Mouse (Mus musculus) megakaryocyte, adult 5-6 weeks (primary cell): ENCODE results near the gene Rusc2. TPM values are rescaled to one million over a fixed set of nuclear protein-coding genes. Genes with fewer than 3 reads are reported as not detected.
A peak's percentile ranks its signal among the peaks of the same experiment; 100 is the strongest.

ENCODE experiments used
- ATAC-seq: 2 replicates; pipeline ENCODE4 v1.8.0; 2016; ENCODE audit warnings: mild to moderate bottlenecking, inconsistent platforms; ENCODE audit not compliant: poor library complexity, severe bottlenecking
- total RNA-seq, 2 experiments: library from RNA; stranded (forward) in 1 of 2; stranded (reverse) in 1 of 2; fragments of 153-499, 151-499 nt in 1 of 2; fragments of 221-1000, 200-1000 nt in 1 of 2; gene quantifications; 2 replicates each; pipeline versions ENCODE4 v1.2.3 to v1.2.4; 2015 to 2017

Gene Rusc2
- total RNA-seq, 2 experiments from 2014 or later = 2.3 to 3.0 TPM

DNA sequence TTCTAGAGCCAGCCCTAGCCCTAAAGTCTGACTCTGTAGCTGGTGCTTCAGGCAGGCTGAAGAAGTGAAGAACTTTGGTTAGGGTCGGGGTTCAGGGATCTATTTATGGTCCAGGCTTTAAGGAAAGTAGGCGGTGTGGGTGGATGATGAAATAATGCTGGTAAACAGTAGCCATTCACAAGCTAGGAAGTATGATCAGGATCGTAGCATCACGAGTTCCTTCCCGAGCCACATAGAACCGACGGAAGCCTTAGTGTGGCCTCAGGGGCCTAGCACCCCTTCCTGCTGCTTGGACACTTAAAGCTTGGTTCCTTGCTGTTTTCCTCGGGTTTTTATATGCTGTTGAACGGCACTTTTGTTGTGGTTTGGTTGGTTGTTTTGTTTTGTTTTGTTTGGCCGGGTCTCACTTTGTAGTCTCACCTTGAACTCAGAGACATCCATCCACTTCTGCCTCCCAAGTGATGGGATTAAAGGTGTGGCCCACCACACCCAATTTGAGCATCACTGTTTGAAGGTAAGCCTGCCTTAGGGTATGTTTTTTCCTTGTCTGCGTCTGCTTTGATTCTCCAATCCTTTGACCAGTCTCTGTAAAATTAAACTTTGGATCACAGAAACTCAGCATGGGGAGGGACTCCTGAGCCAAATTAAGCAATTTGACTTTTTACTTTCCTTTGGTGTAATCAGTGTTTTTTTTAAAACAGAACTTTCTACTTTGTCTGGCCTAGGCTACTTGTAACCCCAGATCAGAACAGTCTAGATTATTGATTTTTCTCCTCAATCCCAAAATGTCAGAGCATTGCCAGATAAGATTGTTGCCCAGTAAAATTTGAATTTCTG is 1.7 kb downstream of the Rusc2 start:
- peak; percentile 27; the same call in 1 of the 2 replicates for ATAC-seq

DNA sequence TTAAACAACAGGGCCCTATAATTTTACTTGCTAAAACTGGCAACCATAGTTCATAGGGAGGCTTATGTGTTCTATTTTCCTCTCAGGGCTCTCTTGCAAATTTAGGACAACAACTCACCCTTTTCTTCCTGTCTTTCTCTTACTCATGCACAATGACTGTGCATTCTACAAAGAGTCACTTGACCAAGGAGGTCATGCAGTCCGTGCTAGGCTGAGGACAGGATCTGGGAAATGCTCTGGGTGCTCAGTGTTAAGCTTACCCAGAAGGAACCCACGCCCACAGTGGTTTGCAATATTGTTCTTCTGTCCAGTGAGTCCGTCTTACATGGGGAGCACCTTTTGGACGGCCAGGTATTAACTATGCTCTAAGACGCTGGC is 2.3 kb downstream of the Rusc2 start:
- ATAC-seq = no peak

DNA sequence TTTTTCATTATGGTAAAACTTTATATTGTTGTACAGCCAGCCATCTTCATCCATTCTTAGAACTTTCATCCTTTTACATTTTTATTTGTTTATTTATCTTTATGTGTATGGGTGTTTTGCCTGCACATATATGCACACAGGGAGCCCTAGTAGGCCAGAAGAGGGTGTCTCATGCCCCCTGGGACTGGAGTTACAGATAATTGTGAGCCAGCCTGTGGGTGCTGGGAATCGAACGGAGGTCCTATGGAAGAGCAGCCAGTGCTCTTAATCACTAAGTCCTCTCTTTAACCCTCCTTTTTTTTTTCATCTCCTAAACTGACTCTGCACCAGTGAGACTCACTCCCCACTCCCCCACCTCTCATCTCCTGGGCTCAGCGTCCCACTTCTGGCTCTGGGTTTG is 2.8 kb downstream of the Rusc2 start:
- ATAC-seq = no peak

DNA sequence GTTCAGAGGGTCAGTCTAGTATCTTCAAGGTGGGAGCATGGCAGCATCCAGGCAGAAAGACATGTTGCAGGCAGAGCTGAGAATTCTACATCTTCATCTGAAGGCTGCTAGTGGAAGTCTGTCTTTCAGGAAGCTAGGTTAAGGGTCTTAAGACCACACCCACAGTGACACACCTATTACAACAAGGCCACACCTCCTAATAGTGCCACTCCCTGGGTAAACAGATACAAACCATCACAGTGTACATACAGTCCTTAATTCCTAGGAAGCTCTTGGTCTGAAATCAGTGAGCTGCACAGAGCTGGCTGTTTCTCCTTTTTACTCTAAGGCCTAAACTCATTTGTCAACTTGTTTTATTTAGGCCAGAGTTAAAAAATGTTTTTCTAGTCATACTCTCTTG is 5.2 kb downstream of the Rusc2 start:
- ATAC-seq = no peak

DNA sequence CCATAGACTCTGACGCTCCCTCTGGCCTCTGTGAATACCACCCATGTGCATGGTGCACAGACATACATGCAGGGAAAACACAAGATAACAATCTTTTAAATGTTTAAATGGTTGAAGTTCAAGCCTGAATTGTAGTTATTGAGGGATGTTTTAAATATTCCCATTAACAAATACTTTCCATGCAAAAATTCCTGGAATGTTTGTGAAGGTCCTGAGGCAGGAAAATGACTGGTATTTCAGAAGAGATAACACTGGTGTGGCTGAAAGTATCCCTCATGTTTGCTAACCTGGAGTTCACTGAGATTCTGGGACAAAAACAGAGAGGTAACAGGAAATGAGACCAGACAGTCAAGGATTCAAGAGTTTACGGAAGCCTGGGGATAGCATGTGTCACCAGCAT is 7.6 kb downstream of the Rusc2 start:
- ATAC-seq = no peak

DNA sequence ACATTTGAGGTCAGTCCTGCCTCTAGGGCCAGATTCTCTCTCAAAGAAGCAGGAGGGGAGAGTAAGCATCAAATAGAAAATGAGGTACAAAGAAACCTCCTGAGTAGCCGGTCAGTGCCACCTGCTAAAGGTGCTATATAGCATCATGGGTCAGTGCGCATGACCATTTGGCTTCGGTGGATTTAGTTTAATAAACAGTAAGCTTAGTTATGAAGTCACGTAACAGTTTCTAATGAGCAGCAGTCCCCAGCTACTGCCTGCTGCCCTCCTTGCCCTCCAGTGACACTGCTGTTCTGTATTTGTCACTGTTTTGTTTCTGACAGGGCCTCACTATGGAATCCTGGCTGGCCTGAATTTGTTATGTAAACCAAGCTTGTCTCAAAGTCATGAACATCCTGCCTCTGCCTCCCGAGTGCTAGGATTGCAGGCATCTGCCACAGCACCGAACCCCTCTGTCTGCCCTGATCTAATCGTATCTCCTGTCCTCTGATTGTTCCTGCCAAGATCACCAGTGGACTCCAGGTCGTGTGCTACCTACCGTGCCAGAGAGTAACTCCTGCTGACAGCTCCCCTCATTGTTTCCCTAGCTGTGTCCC is 8.2 kb downstream of the Rusc2 start:
- ATAC-seq = no peak

DNA sequence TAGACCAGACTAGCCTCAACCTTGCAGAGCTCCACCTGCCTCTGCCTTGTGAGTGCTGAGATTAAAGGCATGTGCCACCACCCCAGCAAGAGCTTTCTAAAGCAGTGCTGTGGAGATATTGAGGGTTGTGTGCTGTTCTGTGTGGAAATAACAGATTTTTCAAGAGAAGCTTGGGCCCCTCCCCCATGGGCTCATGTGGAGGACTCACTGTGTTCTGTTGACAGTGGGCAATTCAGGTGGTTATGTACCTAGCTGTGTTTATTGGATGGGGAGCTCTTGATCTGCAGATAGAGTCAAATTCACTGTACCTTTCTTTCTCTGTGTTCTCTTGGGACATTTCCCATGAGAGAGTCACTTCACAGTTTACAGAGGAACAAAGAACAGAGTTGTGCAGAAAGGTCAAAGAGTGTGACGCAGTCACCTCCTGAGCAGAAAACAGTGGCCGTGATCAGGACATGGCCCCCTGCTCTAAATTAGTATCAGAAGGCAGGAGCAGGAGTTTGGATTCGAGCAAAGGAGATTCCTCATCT is 9.8 kb downstream of the Rusc2 start:
- no peak for ATAC-seq

DNA sequence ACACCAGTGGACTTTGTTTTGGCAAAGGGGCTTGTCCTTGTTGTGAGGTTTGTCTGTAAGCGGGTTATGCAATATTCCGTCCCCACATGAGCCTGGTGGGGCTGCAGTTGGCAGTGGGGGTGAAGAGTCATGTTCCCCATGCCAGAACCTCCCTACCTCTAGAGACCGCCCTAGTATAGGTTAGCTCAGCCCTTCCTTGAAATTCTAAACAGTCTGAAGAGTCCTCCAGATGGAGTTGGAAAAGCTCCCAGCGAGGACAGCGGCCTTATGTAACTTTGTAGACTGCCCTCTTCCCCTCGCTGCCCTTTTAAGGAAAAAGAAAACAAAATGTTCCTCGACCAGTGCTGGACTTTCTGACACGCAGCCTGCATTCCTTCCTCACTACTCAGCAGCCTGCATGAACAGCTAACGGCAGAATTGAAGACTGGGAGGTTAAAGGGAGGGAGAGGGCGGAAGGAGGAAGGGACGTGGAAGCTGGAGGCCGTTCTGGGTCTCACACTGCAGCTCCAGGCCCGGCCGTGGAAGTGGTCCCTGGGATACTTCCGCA is 12.6 kb downstream of the Rusc2 start:
- ATAC-seq = no peak

DNA sequence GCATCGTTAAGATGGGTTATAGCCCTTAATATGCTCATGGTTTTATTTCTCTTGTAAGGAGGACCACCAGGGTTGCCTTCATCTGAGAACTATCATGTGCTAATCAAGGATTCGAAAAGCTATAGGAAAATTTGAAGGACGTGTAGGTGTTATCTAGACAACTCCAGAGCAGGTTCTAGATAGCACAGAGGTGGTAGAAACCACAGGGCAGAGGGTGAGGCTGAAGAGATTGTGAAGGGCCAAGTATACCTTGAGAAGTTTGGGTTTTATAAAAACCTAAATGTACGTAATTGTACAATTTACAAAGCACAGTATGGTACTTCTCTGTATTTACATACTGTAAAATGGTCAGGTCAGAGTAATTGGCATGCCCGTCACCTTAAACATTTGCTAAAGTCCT is 13.4 kb downstream of the Rusc2 start:
- ATAC-seq = no peak

DNA sequence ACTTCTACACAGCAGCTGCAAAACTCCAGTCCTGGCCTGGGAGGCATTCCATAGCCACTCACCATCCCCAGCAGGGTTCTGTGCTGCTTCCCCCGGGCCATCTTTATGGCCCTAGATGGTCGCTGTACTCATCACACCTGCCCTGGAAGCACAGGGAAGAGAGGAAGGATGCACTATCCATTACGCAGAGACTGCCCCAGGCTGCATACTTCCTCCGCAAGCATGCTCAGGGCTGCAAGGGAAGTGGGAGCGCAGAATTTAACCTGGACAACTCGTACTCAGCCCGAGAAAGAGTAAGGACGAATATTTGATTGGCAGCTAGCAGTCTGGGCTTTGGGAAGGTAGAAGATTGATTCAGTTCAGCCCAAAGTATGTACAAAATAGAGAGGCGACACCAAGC is 14.1 kb downstream of the Rusc2 start:
- no peak for ATAC-seq

DNA sequence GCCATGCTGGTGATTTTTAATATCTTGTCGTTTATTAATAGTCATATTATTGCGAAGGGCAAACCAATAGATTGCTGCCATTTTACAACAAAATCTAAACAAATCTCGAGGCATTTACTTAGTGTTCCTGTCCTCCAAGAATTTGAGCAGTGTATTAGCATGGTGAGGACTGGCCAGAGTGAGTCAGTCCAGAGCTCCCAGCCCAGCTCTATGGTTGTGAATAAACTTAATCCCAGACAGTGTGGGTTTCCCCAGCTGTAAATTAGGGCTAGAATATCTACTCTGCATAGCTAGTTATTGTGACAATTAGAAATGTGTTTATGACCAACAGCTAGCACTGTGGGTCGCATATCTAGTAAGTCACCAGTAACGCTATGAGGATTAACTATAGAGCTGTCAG is 14.6 kb downstream of the Rusc2 start:
- ATAC-seq = no peak

DNA sequence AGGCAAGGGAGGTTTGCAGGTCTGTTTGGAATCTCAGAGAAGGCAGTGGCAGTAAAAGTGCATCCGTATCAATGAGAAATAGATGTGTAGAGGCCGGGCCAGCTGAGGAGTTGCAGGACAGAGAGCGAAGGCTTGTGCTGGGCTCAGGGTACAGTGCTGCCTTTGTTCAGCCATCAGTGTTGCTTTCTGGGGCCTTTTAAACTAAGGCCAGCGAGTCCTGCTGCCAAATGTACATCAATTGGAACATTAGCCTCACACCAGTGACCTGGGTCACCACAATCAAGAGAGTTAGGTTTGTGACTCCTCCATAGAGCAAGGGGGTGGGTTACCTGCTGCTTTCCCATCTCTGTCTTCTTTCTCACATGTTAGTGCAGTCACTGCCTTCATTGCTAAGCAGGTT is 16.2 kb downstream of the Rusc2 start:
- no peak for ATAC-seq

DNA sequence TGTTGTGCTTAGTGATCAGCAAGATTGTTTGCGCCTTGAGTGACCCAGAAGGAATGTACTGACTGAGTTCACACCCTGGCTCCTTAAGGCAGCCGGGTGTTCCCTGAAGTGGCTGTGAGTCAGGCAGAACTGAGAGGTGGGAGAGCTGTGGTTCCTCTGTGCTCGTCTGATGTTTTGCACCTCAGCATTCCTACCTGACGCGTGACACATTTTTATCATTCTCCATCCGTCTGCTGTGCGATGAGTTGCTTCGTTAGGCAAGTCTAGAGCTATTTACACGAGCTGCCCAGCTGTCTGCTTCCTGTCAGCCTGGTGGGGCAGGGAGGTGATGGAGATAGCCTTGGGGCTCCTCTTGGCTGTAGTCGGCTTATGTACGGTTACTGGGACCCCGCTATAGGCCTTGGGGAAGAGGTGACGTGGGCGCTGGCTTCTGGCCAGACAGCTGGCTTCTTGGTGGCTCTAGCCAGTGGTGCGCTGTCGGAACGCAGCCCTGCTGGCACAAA is 17.1 kb downstream of the Rusc2 start:
- ATAC-seq = no peak

DNA sequence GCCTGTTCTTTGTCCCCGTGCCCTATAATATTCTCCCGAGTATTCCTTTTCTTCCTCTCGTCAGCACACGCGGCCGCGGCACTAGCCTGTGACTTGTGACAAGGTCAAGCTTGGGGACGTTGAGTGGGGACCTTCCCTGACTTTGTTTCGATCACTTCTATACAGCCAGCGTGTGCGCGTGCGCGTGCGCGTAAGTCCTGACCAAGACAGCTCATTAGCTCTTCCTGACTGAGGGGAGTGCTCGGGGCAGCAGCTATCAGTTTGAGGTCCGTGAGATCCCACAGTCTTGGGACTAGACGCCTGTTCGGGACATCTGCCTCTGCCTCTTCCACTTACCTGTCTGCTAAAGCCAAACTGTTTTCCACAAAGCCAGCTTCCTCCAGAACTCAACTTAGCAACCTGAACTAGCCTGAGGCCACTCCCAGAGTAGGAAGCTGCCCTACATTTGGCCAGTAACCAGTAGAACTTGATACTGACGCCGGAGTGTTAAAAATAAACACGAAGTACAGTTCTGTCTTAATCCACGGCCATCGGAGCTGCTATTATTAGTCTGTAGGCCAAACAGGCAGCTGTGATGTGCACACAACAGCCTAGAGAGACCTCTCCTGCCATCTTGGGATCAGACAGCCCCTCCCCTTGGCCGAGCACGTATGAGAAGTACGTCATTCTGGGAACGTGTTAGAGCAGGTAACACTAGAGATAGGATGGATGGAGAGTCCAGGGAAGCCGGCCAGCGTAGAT is 17.8 kb downstream of the Rusc2 start:
- no peak for ATAC-seq

DNA sequence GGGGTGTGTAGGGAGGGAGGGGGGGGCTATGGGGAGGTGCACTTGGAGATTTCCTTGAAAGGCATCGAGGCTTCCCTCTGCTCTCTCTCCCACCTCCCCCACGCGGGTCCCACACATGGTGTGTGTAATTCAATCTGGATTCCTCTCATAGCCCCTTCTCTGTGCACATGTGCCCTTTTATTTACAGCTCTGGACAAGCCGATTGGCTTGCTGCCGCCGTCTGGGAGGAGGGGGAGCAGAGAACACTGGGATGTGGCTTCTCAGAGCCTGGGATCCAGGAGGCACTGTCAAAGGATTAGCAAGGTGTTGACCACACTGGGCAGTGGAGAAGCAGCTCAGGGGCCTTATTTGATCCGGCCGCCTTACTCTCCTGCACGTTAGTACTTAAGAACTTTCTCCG is 19.2 kb downstream of the Rusc2 start:
- ATAC-seq = no peak

DNA sequence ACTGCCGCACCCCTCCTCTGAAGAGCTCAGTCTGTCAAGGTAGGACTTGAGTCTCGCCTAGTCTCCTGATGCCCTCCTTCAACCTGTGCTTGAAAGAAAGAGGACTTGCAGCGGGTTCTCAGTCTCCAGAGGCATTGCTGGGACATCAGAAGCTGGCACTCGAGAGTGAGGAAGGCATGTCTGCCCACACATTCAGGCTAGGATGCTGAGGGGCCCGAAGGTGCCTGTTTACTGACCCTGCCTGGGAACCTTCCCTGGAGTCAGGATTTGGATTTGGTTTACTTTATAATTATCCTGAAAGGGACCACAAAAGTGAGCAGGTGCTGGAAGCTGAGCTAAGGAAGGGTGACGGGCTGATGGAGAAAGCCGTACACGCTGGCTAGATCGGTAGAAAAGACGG is 19.7 kb downstream of the Rusc2 start:
- ATAC-seq = no peak

DNA sequence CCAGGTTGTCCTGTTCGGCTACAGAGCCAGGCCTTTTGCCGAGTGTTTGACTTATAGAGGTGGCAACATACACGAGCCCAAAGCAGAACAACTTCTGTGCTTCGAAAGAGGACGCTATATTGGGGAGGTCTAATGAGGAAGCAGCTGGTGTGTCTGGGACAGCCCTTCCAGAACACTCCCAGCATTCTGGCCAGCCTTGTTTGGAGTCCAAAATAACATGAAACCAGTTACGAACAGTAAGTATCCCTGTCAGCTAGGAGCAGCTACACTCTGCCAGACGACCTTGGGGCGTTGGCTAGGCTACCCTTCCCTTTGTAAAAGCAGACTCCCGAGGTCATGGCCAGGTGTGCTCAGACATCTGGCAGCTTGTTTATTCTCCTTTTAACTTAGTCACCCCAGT is 20.4 kb downstream of the Rusc2 start:
- ATAC-seq = no peak

DNA sequence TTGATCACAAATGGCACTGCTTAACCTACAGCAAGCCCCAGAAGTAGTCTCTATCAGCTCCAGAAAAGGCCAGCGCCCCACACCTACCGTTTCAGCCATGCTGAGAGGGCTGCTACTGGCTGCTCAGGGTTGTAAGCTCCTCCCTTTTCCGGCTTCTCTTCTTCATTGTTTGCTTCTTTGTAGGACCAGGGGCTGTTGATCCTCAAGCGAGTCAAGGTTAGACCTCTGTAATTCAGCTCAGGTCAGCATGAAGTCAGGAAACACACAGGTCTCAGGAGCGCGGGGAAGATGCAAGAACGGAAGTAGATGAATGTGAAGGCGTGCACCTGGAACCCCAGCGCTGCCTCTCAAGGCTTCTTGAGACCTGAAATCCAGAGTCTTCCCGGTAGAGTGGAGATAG is 22.9 kb downstream of the Rusc2 start:
- no peak for ATAC-seq

DNA sequence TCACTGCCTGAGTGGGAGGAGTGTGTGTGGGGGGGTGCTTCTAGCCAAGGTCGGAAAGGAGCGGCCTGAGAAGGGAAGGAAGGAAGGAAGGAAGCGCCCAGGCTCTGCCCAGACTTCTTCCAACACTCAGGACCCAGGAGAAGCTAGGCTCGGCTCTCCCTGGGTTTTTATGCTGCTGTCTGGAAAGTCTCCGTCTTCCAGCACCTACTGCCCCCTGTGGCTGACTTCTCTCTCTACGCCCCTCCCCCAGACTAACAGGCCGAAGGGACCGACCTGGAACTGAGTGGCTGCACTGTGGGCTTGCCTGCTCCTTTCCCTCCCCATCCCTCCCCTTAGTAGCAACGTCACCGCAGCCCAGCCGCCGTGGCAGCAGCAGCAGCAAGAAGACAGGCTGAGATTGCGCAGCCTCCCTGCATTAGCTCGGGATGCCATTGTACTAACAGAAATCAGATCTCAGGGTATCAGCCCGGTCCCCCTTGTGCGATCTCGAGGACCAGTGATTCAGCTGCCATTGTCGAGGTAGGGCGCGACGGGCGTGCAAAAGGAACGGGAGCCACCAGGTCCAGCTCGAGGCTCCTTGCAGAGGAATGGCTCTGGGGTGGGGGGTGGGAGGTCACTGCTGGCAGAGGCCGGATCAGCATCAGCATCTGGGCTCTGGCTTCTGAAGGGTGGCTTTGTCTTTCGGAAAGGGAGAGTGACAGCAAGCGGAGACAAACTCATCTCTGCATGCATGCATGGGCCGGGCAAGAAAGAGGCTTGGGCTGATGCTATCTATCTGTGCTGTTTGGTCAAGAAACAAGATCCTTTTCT is 24.6 kb downstream of the Rusc2 start:
- no peak for ATAC-seq
